Mouse (Mus musculus) olfactory bulb, adult 2 months (tissue): ENCODE results near the gene Thsd7a.

Experiments
- CTCF ChIP-seq: fragments of 200-500 bp; IDR thresholded peaks from 2 replicates; pipeline ENCODE4 v1.5.1; 2012; ENCODE audit warnings: low read depth, mild to moderate bottlenecking, low read length, moderate library complexity; ENCODE audit not compliant: insufficient read depth
- POLR2A ChIP-seq: fragments of 200-500 bp; IDR thresholded peaks from 2 replicates; pipeline ENCODE4 v1.6.1; 2012; ENCODE audit warnings: mild to moderate bottlenecking, low read depth, low read length, moderate library complexity; ENCODE audit not compliant: insufficient read depth

- TF ChIP-seq CTCF: no peak
- TF ChIP-seq POLR2A: no peak
Observed at GRCm38 (mm10) chr6:12352165-12352719, 397.0 kb downstream of the Thsd7a start.
